Mouse (Mus musculus) stomach, embryonic 14.5 days (tissue): ENCODE results near the gene Kcna2. TPM values are rescaled to one million over a fixed set of nuclear protein-coding genes. Genes with fewer than 3 reads are reported as not detected.

Experiments
- ATAC-seq: fragments of 200-750 bp; cut with Nextera tagmentation; 2 replicates; pipeline ENCODE4 v1.8.0; 2017; ENCODE audit warnings: low read depth, moderate TSS enrichment; ENCODE audit not compliant: insufficient number of reproducible peaks, insufficient read depth, low FRiP score
- H3K27ac ChIP-seq: fragments of 300-500 bp; sonication (generic); 2 replicates; pipeline ENCODE4 v1.5.1; 2014; ENCODE audit warnings: mild to moderate bottlenecking, low read length, moderate library complexity, mixed read lengths
- H3K27me3 ChIP-seq: fragments of 300-500 bp; sonication (generic); 2 replicates; pipeline ENCODE4 v1.6.1; 2014; ENCODE audit warnings: low read length, control low read depth, mixed read lengths; ENCODE audit not compliant: control insufficient read depth, insufficient read depth
- H3K36me3 ChIP-seq: fragments of 300-500 bp; sonication (generic); 2 replicates; pipeline ENCODE4 v1.6.1; 2014; ENCODE audit warnings: mild to moderate bottlenecking, control low read depth, low read length, moderate library complexity, mixed read lengths; ENCODE audit not compliant: control insufficient read depth, insufficient read depth
- H3K4me1 ChIP-seq: fragments of 300-500 bp; sonication (generic); 2 replicates; pipeline ENCODE4 v1.6.1; 2014; ENCODE audit warnings: low read length, control low read depth, mixed read lengths; ENCODE audit not compliant: control insufficient read depth, insufficient read depth
- H3K4me2 ChIP-seq: fragments of 300-500 bp; sonication (generic); replicated peaks from 2 replicates; pipeline ENCODE4 v1.6.1; 2014; ENCODE audit warnings: low read depth, low read length, control low read depth
- H3K4me3 ChIP-seq: fragments of 300-500 bp; sonication (generic); 2 replicates; pipeline ENCODE4 v1.5.1; 2014; ENCODE audit warnings: low read depth, low read length, control low read depth
- H3K9ac ChIP-seq: fragments of 300-500 bp; sonication (generic); replicated peaks from 2 replicates; pipeline ENCODE4 v1.6.1; 2014; ENCODE audit warnings: low read depth, mild to moderate bottlenecking, control low read depth, low read length, moderate library complexity, mixed read lengths
- H3K9me3 ChIP-seq: fragments of 300-500 bp; sonication (generic); 2 replicates; pipeline ENCODE4 v1.6.1; 2016; ENCODE audit warnings: low read depth, low read length, control low read depth; ENCODE audit not compliant: control insufficient read depth
- WGBS: fragments of 180-500 bp; shearing (Covaris S2); extraction: QIAGEN DNeasy Blood & Tissue Kit; methylation state at CpG from one replicate; pipeline ENCODE4 v1.1.7; 2014; 5-methylcytosine and 5-hydroxymethylcytosine counted together
- polyA plus RNA-seq: library from polyadenylated mRNA; unstranded; fragments of >200 nt; fragmentation: Nextera tagmentation; extraction: Ambion mirVana; gene quantifications from 2 replicates; pipeline ENCODE4 v1.2.1, GENCODE M21; 2014

The Kcna2 gene
- polyA plus RNA-seq, 1 experiment from 2014 or later: 0.14 TPM

GRCm38 (mm10) chr3:107090403-107091150 lies 10.4 kb upstream of the Kcna2 start:
- H3K4me3 ChIP-seq: no peak overlapping the region
- no peaks in the 10 kb centered on the region for H3K27me3 ChIP-seq
- H3K4me2 ChIP-seq: no peak overlapping the region
- no peaks in the 10 kb centered on the region for H3K9me3 ChIP-seq
- H3K4me1 ChIP-seq: no peaks in the 10 kb centered on the region
- 68% methylated on average over 11 of the region's 11 CpGs for WGBS
- no peaks in the 10 kb centered on the region for H3K36me3 ChIP-seq
- H3K9ac ChIP-seq: no peak overlapping the region
- no peak for ATAC-seq
- H3K27ac ChIP-seq: no peak overlapping the region

DNA sequence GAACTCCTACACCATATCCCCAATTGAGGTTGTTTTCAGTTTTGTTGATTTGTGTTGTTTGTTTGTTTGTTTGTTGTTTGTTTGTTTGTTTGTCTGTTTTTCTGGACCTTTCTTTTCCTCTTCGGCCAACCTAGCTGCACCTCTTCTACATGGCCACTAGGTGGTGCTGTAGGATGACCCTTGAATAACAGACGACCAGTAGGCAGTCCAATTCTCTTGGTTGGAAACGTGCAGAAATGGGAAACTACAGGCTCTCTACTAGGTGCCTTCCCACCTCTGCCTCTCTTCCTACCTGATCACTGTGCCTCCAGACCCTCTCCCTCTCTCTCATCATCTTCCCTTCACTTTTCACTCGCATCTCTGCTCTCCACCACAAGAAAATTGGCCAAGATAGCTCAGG lies 6.9 kb upstream of the Kcna2 start:
- H3K9ac ChIP-seq: no peak overlapping the region
- no peak overlapping the region for H3K4me3 ChIP-seq
- no peaks in the 10 kb centered on the region for H3K27me3 ChIP-seq
- H3K4me1 ChIP-seq: no peaks in the 10 kb centered on the region
- 10% methylated on average over 4 of the region's 4 CpGs for WGBS
- ATAC-seq: no peak
- no peaks in the 10 kb centered on the region for H3K9me3 ChIP-seq
- H3K27ac ChIP-seq: no peak overlapping the region
- H3K4me2 ChIP-seq: no peak overlapping the region
- no peaks in the 10 kb centered on the region for H3K36me3 ChIP-seq

DNA sequence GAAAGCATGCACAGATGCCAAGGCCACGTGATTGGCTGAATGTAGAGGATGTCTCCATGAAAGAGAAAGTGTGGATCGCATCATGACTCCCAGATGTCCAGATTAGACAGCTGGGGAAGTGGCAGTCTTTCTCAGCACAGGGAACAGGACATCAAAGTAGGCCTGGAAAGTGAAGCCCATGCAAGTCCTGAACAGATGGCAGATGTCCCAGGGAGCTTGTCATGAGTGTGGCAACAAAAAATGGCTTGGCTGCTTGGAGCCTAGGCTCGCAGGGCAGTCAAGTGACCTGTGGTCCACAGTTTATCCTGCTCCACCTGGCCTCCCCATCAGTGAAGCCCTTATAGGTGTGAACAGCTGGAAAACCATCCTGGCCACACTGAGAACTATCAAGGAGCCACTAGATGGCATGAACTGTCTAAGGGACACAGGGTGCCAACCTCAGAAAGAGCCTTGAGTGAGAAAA lies 4.6 kb upstream of the Kcna2 start:
- H3K27me3 ChIP-seq: peaks cover 9% of the 10 kb centered on the region; the same call in 1 of the 2 replicates
- no peaks in the 10 kb centered on the region for H3K36me3 ChIP-seq
- H3K9me3 ChIP-seq: no peaks in the 10 kb centered on the region
- no peak overlapping the region for H3K4me3 ChIP-seq
- no peak overlapping the region for H3K9ac ChIP-seq
- no peaks in the 10 kb centered on the region for H3K4me1 ChIP-seq
- H3K27ac ChIP-seq: no peak overlapping the region
- ATAC-seq: no peak
- H3K4me2 ChIP-seq: no peak overlapping the region
- 71% methylated on average over 3 of the region's 3 CpGs for WGBS

DNA sequence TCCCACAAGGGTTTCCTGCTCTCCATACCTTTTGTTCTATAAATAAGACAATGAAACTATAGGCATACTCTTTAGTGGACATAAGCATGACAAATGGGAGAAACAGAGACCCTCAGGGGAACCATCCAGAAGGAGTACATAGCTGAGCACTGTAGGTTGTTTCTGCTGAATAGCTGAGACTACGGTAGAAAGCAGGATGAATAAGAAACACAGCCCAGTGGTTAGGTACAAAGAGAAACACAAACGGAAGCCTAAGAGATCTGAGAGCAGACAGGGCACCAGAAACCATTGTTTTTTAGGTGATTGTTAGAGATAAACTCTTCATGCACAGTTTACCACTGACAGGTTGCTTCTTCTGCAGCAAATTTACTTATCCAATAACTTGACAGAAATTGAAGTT lies 1.1 kb upstream of the Kcna2 start:
- no peak for ATAC-seq
- Histone ChIP-seq H3K4me2 (no peak overlapping the region), H3K9ac (no peak overlapping the region), H3K4me1 (0 out of 2 replicates have a peak, but pooled peaks cover 7% of the 10 kb centered on the region), H3K27ac (no peak overlapping the region), H3K9me3 (no peaks in the 10 kb centered on the region), H3K4me3 (no peak overlapping the region), H3K36me3 (no peaks in the 10 kb centered on the region), H3K27me3 (peaks cover 25% of the 10 kb centered on the region)
- WGBS: 67% methylated on average over 2 of the region's 2 CpGs

DNA sequence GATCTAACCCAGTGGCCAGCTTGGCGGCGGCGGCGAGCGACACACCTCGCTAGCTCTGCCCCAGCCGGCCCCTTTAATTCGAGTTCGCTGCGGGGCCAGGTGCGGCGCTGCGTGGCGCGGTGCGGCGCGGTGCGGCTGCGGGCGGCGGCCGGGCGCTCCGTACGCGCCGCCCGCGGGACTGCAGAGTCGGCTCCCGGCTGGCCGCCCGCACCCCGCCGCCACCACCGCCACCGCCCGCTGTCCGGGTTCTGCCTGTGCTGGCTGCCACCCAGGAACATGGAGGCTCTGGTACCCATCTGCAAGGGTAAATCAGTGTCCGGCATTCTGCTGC lies 475 bp downstream of the Kcna2 start:
- ATAC-seq: no peak
- Histone ChIP-seq H3K9me3 (no peaks in the 10 kb centered on the region), H3K27me3 (peaks cover 25% of the 10 kb centered on the region), H3K4me3 (peak overlapping the region; percentile 47), H3K9ac (peak overlapping the region; percentile 25; the same call in 1 of the 2 replicates), H3K27ac (no peak overlapping the region), H3K36me3 (no peaks in the 10 kb centered on the region), H3K4me2 (peak overlapping the region; percentile 95), H3K4me1 (0 out of 2 replicates have a peak, but pooled peaks cover 7% of the 10 kb centered on the region)
- WGBS: under 1% methylated on average over 40 of the region's 41 CpGs

DNA sequence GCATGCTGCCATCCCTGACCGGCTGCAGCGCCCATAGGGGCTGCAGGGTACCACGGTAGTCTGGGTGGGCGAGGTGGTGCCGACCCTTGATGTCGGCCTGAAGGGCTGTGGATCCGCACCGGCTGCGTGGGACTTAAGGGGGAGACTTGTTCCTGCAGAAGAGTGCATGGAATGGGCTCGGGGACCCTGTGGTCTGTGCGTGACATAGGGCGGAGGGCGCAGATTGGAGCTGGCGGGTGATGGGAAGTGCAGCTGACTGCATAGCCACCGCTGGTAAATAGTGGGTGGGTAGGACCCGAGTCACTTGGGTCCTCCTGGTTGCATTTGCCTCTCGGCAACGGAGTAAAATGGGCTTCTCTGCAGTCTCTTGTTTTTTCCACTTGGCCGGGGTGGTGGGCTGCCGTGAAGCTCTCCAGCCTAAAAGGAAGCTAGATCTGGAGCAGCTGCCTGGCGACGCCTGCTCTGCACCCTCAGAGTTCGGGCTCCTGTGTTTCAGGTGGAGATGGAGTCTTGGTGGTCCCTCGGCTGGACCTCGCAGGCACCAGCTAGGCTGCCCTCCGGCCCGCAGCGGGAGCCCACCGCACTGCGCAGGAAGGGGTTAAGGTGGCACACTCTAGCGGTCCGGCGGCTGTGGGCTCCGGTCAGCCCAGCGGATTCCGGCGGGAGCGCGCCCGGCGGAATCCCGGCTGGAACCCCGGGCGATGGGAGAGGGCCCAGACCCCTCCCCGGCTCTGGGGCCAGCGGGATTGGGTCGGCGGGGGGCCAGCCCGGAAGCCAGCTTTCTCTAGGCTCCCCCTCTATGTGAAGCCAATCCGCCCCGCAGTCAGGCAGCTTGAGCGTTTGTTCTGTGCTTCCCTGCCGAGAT lies 1.1 kb downstream of the Kcna2 start:
- under 1% methylated on average over 53 of the region's 53 CpGs for WGBS
- H3K4me2 ChIP-seq: peak overlapping the region; percentile 95
- ATAC-seq: peak; percentile 7; the same call in 1 of the 2 replicates
- peak overlapping the region; percentile 47 for H3K4me3 ChIP-seq
- H3K27ac ChIP-seq: no peak overlapping the region
- H3K9me3 ChIP-seq: no peaks in the 10 kb centered on the region
- peaks cover 25% of the 10 kb centered on the region for H3K27me3 ChIP-seq
- H3K9ac ChIP-seq: peak overlapping the region; percentile 25; the same call in 1 of the 2 replicates
- 0 out of 2 replicates have a peak, but pooled peaks cover 7% of the 10 kb centered on the region for H3K4me1 ChIP-seq
- no peaks in the 10 kb centered on the region for H3K36me3 ChIP-seq

- H3K4me2 ChIP-seq: no peak overlapping the region; the same call in 1 of the 2 replicates
- peaks cover 25% of the 10 kb centered on the region for H3K27me3 ChIP-seq
- no peak overlapping the region for H3K4me3 ChIP-seq
These were observed 2.1 kb downstream of the Kcna2 start for GRCm38 (mm10) chr3:107103041-107103440.

GRCm38 (mm10) chr3:107103462-107103861 lies 2.5 kb downstream of the Kcna2 start:
- Histone ChIP-seq H3K36me3 (no peaks in the 10 kb centered on the region), H3K9me3 (no peaks in the 10 kb centered on the region), H3K4me1 (0 out of 2 replicates have a peak, but pooled peaks cover 7% of the 10 kb centered on the region), H3K4me3 (no peak overlapping the region), H3K27me3 (peaks cover 25% of the 10 kb centered on the region), H3K27ac (no peak overlapping the region), H3K4me2 (no peak overlapping the region), H3K9ac (no peak overlapping the region)
- no peak for ATAC-seq
- 88% methylated on average over 3 of the region's 3 CpGs for WGBS

More at GRCm38 (mm10) chr3:107103041-107103440, 2.1 kb downstream of the Kcna2 start:
- no peaks in the 10 kb centered on the region for H3K36me3 ChIP-seq
- H3K9ac ChIP-seq: no peak overlapping the region
- ATAC-seq: no peak
- no peaks in the 10 kb centered on the region for H3K9me3 ChIP-seq
- H3K27ac ChIP-seq: no peak overlapping the region
- 75% methylated on average over 7 of the region's 7 CpGs for WGBS
- H3K4me1 ChIP-seq: 0 out of 2 replicates have a peak, but pooled peaks cover 7% of the 10 kb centered on the region
